ENCODE assay signal across 8 mouse cellular contexts in genomic region chr11:21092621-21093020, GRCm38 (mm10). TPM values are rescaled to one million over a fixed set of nuclear protein-coding genes. Genes with fewer than 3 reads are reported as not detected.
DNase-seq lines count a peak whose midpoint lies in the region; ATAC-seq and TF ChIP-seq lines count a peak whose summit lies in the region.

No protein-coding gene starts in this region.

- no peaks in the 10 kb centered on the region for H3K36me3 ChIP-seq in testis, adult 2 months (ENCODE audit: control insufficient read depth, insufficient read depth, low read length)
- H3K36me3 ChIP-seq in limb, embryonic 11.5 days (ENCODE audit: control insufficient read depth, insufficient read depth, low read length) = no peaks in the 10 kb centered on the region; the same call in 1 of the 2 replicates
- no peaks in the 10 kb centered on the region for H3K36me3 ChIP-seq in stomach, embryonic 16.5 days (ENCODE audit: control insufficient read depth, insufficient read depth, low read length)

- TF ChIP-seq POLR2A in testis, adult 2 months (IDR thresholded peaks at IDR 0.05; ENCODE audit: control insufficient read depth, low read depth, low read length) = no peak

- H3K27ac ChIP-seq in testis, adult 2 months (ENCODE audit: control insufficient read depth, insufficient read depth, low read depth, low read length) = no peak overlapping the region
- no peak overlapping the region for H3K27ac ChIP-seq in limb, embryonic 11.5 days (replicated peaks; ENCODE audit: low read depth, low read length)
- no peak overlapping the region for H3K27ac ChIP-seq in stomach, embryonic 16.5 days (ENCODE audit: low read length)

- peak overlapping the region; percentile 41 for H3K4me2 ChIP-seq in limb, embryonic 11.5 days (ENCODE audit: low read depth, severe bottlenecking)
- H3K4me2 ChIP-seq in stomach, embryonic 16.5 days (ENCODE audit: low read depth, low read length) = peak overlapping the region; percentile 56

- peak overlapping the region; percentile 45; the same call in 1 of the 2 replicates for H3K4me3 ChIP-seq in testis, adult 2 months (ENCODE audit: control insufficient read depth, low read depth, low read length)
- peak overlapping the region; percentile 72 for H3K4me3 ChIP-seq in limb, embryonic 11.5 days (ENCODE audit: low read depth, low read length)
- peak overlapping the region; percentile 90 for H3K4me3 ChIP-seq in stomach, embryonic 16.5 days (replicated peaks; ENCODE audit: low read length)

- peaks cover 3% of the 10 kb centered on the region for H3K4me1 ChIP-seq in testis, adult 2 months (ENCODE audit: control insufficient read depth, insufficient read depth, low read length)
- 0 out of 2 replicates have a peak, but pooled peaks cover 2% of the 10 kb centered on the region for H3K4me1 ChIP-seq in limb, embryonic 11.5 days (ENCODE audit: control insufficient read depth, insufficient read depth, low read length)
- peaks cover 10% of the 10 kb centered on the region for H3K4me1 ChIP-seq in stomach, embryonic 16.5 days (ENCODE audit: control insufficient read depth, insufficient read depth, low read length)

- no peaks in the 10 kb centered on the region for H3K27me3 ChIP-seq in testis, adult 2 months (ENCODE audit: control insufficient read depth, insufficient read depth, low read length)
- no peaks in the 10 kb centered on the region for H3K27me3 ChIP-seq in limb, embryonic 11.5 days (ENCODE audit: control insufficient read depth, insufficient read depth, low read length)
- no peaks in the 10 kb centered on the region for H3K27me3 ChIP-seq in stomach, embryonic 16.5 days (ENCODE audit: control insufficient read depth, insufficient read depth, low read length)

- H3K9me3 ChIP-seq in limb, embryonic 11.5 days (ENCODE audit: control insufficient read depth, low read length) = no peaks in the 10 kb centered on the region
- H3K9me3 ChIP-seq in stomach, embryonic 16.5 days (replicated peaks; ENCODE audit: control insufficient read depth, low read length) = no peaks in the 10 kb centered on the region

- no peak for TF ChIP-seq CTCF in testis, adult 2 months (IDR thresholded peaks at IDR 0.05; ENCODE audit: control insufficient read depth, insufficient read depth, insufficient replicate concordance, low read depth, low read length)

- no peak for ATAC-seq in limb, embryonic 11.5 days (ENCODE audit: insufficient number of reproducible peaks, low FRiP score, low TSS enrichment, low read depth)
- no peak for ATAC-seq in stomach, embryonic 16.5 days (ENCODE audit: insufficient read depth, low FRiP score)

- DNase-seq in embryo, embryonic 10.5 days (ENCODE audit: low spot score) = peak; percentile 47
- no peak for DNase-seq in embryo, embryonic 11 days
- no peak for DNase-seq in testis, postnatal 10 days (ENCODE audit: low spot score)
- DNase-seq in limb, embryonic 11.5 days (ENCODE audit: low spot score) = peak; percentile 22
- DNase-seq in frontal cortex, postnatal 25 days (ENCODE audit: low spot score in 2 of 2) = no peak
- no peak for DNase-seq in adrenal gland, adult 8-10 months

- WGBS in limb, embryonic 11.5 days = 23% methylated on average over 7 of the region's 7 CpGs
- WGBS in stomach, embryonic 16.5 days = 11% methylated on average over 7 of the region's 7 CpGs

- H3K9ac ChIP-seq in limb, embryonic 11.5 days (ENCODE audit: low read length) = peak overlapping the region; percentile 49
- H3K9ac ChIP-seq in stomach, embryonic 16.5 days (ENCODE audit: low read length) = peak overlapping the region; percentile 51

RNA-seq across cellular contexts. Expression of gene Peli1, which starts 1.5 kb away (rescaled TPM):
- polyA plus RNA-seq in testis, adult 2 months (2012; rRNA removed) = 4.7 and 5.2 TPM in 2 replicates
- polyA plus RNA-seq in limb, embryonic 11.5 days (2014; fragmentation: Nextera tagmentation; extraction: Ambion mirVana) = 75.6 and 78.9 TPM in 2 replicates
- 21.1 and 24.3 TPM in 2 replicates for polyA plus RNA-seq in stomach, embryonic 16.5 days (2015; fragmentation: Nextera tagmentation; extraction: Ambion mirVana)
- total RNA-seq in adrenal gland, adult 8-10 months (2022) = 10 to 100 TPM; 15.8 to 22.7 (median 17.5) TPM

Comparison
In these comparisons a context has a peak if more than half of its experiments do, and no peak if none do; other contexts are left out.
1. DNase-seq: peak in embryo, embryonic 10.5 days (single experiment) and limb, embryonic 11.5 days (single experiment); none in embryo, embryonic 11 days (single experiment), testis, postnatal 10 days (single experiment), frontal cortex, postnatal 25 days (0 of 2) and adrenal gland, adult 8-10 months (single experiment).
2. Peak in every context shown above with its lines, with median percentiles within 50 percentile points of each other: H3K4me3 ChIP-seq.